Mouse (Mus musculus): Measurements from ENCODE around the gene Inpp5k. TPM values are rescaled to one million over a fixed set of nuclear protein-coding genes. Genes with fewer than 3 reads are reported as not detected.

Gene Inpp5k
- total and polyA plus RNA-seq, 3 experiments: 31.2 to 41.9 (median 35.6) TPM

GRCm38 (mm10) chr11:75635315-75635714 lies 4.5 kb downstream of the Inpp5k start:
- dilution Hi-C loops (cut with MboI; ENCODE audit: extremely low pct_ligation_motif_present, extremely low pct_unique_long_range_greater_than_20kb, low sequenced_read_pairs): no loop called here
- DNase-seq (ENCODE audit: extremely low read depth): no peak
- Histone ChIP-seq H3K36me3 (replicated peaks in 1 of 2; ENCODE audit: control insufficient read depth in 1 of 2, insufficient read depth in 1 of 2, low read length in 1 of 2) (peaks cover 44 to 70% of the 10 kb centered on the region in 2 experiments), H3K27me3 (replicated peaks) (no peaks in the 10 kb centered on the region), H3K4me1 (ENCODE audit: control insufficient read depth in 1 of 2, insufficient read depth in 2 of 2) (peaks cover 14 to 50% of the 10 kb centered on the region in 2 experiments), H3K4me2 (ENCODE audit: insufficient read depth, low read depth, poor library complexity, severe bottlenecking) (no peak overlapping the region), H3K9me3 (replicated peaks; ENCODE audit: low read length) (no peaks in the 10 kb centered on the region), H3K4me3 (replicated peaks in 1 of 3; ENCODE audit: low read depth in 2 of 3, low read length in 2 of 3, poor library complexity in 1 of 3) (no peak overlapping the region), H3K79me2 (replicated peaks; ENCODE audit: control insufficient read depth, extremely low read depth, insufficient read depth, poor library complexity, severe bottlenecking) (no peaks in the 10 kb centered on the region), H3K9ac (ENCODE audit: insufficient read depth, low read depth) (no peak overlapping the region), H3K27ac (ENCODE audit: insufficient read depth, low read depth) (no peak overlapping the region)
- in situ Hi-C loops (cut with MboI; ENCODE audit: low pct_ligation_motif_present, low pct_unique_long_range_greater_than_20kb, low sequenced_read_pairs): no loop called here
- TF ChIP-seq TCF12 (IDR thresholded peaks at IDR 0.05; ENCODE audit: low read depth, low read length) (no peak), ZMIZ1 (IDR thresholded peaks at IDR 0.05; ENCODE audit: low read depth, low read length) (no peak), JUN (IDR thresholded peaks at IDR 0.05; ENCODE audit: insufficient read depth, low read depth, low read length) (no peak), PAX5 (IDR thresholded peaks at IDR 0.05; ENCODE audit: low read length) (no peak), POLR2AphosphoS2 (IDR thresholded peaks at IDR 0.05; ENCODE audit: low read depth, low read length) (no peak)

GRCm38 (mm10) chr11:75643323-75643722 lies 12.5 kb downstream of the Inpp5k start:
- DNase-seq (ENCODE audit: extremely low read depth): no peak
- H3K4me1 ChIP-seq (ENCODE audit: control insufficient read depth in 1 of 2, insufficient read depth in 2 of 2): peaks cover 5 to 25% of the 10 kb centered on the region in 2 experiments; a peak in 3 of 4 replicates
- no peak overlapping the region for H3K4me3 ChIP-seq (replicated peaks in 1 of 3; ENCODE audit: low read depth in 2 of 3, low read length in 2 of 3, poor library complexity in 1 of 3)
- no peak overlapping the region for H3K4me2 ChIP-seq (ENCODE audit: insufficient read depth, low read depth, poor library complexity, severe bottlenecking)
- H3K27ac ChIP-seq (ENCODE audit: insufficient read depth, low read depth): no peak overlapping the region
- dilution Hi-C loops (cut with MboI; ENCODE audit: extremely low pct_ligation_motif_present, extremely low pct_unique_long_range_greater_than_20kb, low sequenced_read_pairs) (no loop called here), in situ Hi-C loops (cut with MboI; ENCODE audit: low pct_ligation_motif_present, low pct_unique_long_range_greater_than_20kb, low sequenced_read_pairs) (no loop called here)
- no peaks in the 10 kb centered on the region for H3K27me3 ChIP-seq (replicated peaks)
- H3K79me2 ChIP-seq (replicated peaks; ENCODE audit: control insufficient read depth, extremely low read depth, insufficient read depth, poor library complexity, severe bottlenecking): no peaks in the 10 kb centered on the region
- H3K9me3 ChIP-seq (replicated peaks; ENCODE audit: low read length): no peaks in the 10 kb centered on the region
- TF ChIP-seq ELF1 (IDR thresholded peaks at IDR 0.05; ENCODE audit: low read depth, low read length): no peak
- no peak for TF ChIP-seq MXI1 (IDR thresholded peaks at IDR 0.05; ENCODE audit: low read depth, low read length)
- no peak for TF ChIP-seq ZMIZ1 (IDR thresholded peaks at IDR 0.05; ENCODE audit: low read depth, low read length)
- TF ChIP-seq JUN (IDR thresholded peaks at IDR 0.05; ENCODE audit: insufficient read depth, low read depth, low read length): no peak
- no peak for TF ChIP-seq MAZ (IDR thresholded peaks at IDR 0.05; ENCODE audit: low read depth, low read length)
- no peak for TF ChIP-seq PAX5 (IDR thresholded peaks at IDR 0.05; ENCODE audit: low read length)
- TF ChIP-seq RAD21 (IDR thresholded peaks at IDR 0.05; ENCODE audit: low read depth, low read length): no peak
- TF ChIP-seq UBTF (IDR thresholded peaks at IDR 0.05; ENCODE audit: low read depth, low read length): no peak
- TF ChIP-seq CTCF (conservative IDR thresholded peaks at IDR 0.05 in 1 of 2, IDR thresholded peaks at IDR 0.05 in 1 of 2; ENCODE audit: low read depth in 2 of 2, low read length in 2 of 2): no peak
- TF ChIP-seq ETS1 (conservative IDR thresholded peaks at IDR 0.05; ENCODE audit: low read depth, low read length): no peak
- no peak for TF ChIP-seq IRF4 (IDR thresholded peaks at IDR 0.05; ENCODE audit: low read depth, low read length)
- no peak overlapping the region for H3K9ac ChIP-seq (ENCODE audit: insufficient read depth, low read depth)
- H3K36me3 ChIP-seq (replicated peaks in 1 of 2; ENCODE audit: control insufficient read depth in 1 of 2, insufficient read depth in 1 of 2, low read length in 1 of 2): peaks cover 60 to 81% of the 10 kb centered on the region in 2 experiments

- Histone ChIP-seq H3K27ac (ENCODE audit: insufficient read depth, low read depth) (no peak overlapping the region), H3K9ac (ENCODE audit: insufficient read depth, low read depth) (no peak overlapping the region), H3K4me2 (ENCODE audit: insufficient read depth, low read depth, poor library complexity, severe bottlenecking) (no peak overlapping the region), H3K4me3 (replicated peaks in 1 of 3; ENCODE audit: low read depth in 2 of 3, low read length in 2 of 3, poor library complexity in 1 of 3) (no peak overlapping the region), H3K79me2 (replicated peaks; ENCODE audit: control insufficient read depth, extremely low read depth, insufficient read depth, poor library complexity, severe bottlenecking) (no peaks in the 10 kb centered on the region), H3K27me3 (replicated peaks) (no peaks in the 10 kb centered on the region), H3K9me3 (replicated peaks; ENCODE audit: low read length) (no peaks in the 10 kb centered on the region), H3K36me3 (replicated peaks in 1 of 2; ENCODE audit: control insufficient read depth in 1 of 2, insufficient read depth in 1 of 2, low read length in 1 of 2) (peaks cover 52 to 80% of the 10 kb centered on the region in 2 experiments), H3K4me1 (ENCODE audit: control insufficient read depth in 1 of 2, insufficient read depth in 2 of 2) (peaks cover 3 to 35% of the 10 kb centered on the region in 2 experiments; a peak in 2 of 4 replicates)
- in situ Hi-C loops (cut with MboI; ENCODE audit: low pct_ligation_motif_present, low pct_unique_long_range_greater_than_20kb, low sequenced_read_pairs): no loop called here
- peak; percentile 70 for DNase-seq (ENCODE audit: extremely low read depth)
- dilution Hi-C loops (cut with MboI; ENCODE audit: extremely low pct_ligation_motif_present, extremely low pct_unique_long_range_greater_than_20kb, low sequenced_read_pairs): no loop called here
- TF ChIP-seq MYC (IDR thresholded peaks at IDR 0.05; ENCODE audit: low read depth, low read length): no peak
- TF ChIP-seq BHLHE40 (IDR thresholded peaks at IDR 0.05; ENCODE audit: low read depth, low read length): peak; percentile 87
- peak; percentile 27; the same call in 1 of the 2 replicates for TF ChIP-seq ETS1 (conservative IDR thresholded peaks at IDR 0.05; ENCODE audit: low read depth, low read length)
- TF ChIP-seq MAX (IDR thresholded peaks at IDR 0.05; ENCODE audit: low read length): peak; percentile 75; the same call in 1 of the 2 replicates
- TF ChIP-seq NRF1 (IDR thresholded peaks at IDR 0.05; ENCODE audit: low read depth, low read length): 0 out of 2 replicates have a peak, but pooled peaks have one; percentile 30
- TF ChIP-seq E2F4 (IDR thresholded peaks at IDR 0.05; ENCODE audit: insufficient replicate concordance, low read depth, low read length): no peak
Observed at GRCm38 (mm10) chr11:75644684-75645083, 13.9 kb downstream of the Inpp5k start.

Data from CH12.LX (cell line).